Comparison of ENCODE assay signal across 9 mouse cellular contexts in the genomic region with DNA sequence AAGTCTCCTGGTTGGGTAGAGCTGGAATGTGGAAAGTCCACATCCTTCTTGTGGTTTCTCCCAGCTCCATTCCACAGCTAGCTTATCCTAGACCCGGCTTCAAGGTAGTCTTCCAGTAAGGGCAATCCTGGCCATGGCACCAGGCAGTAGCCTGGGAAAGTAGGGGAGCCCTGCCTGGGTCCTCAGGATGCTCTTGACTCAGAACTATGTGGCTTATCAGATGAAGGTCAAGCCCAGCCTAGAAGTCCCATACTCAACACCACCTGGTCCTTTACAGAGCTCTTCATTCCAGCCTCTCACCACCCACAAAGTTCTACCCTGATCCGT. TPM values are rescaled to one million over a fixed set of nuclear protein-coding genes. Genes with fewer than 3 reads are reported as not detected.
A peak's percentile ranks its signal among the peaks of the same experiment; 100 is the strongest.
DNase-seq lines count a peak whose midpoint lies in the region; ATAC-seq and TF ChIP-seq lines count a peak whose summit lies in the region.
"Had no signal": no experiment of that assay in that cellular context is flagged by ENCODE, and none has a peak within 500 bp of the region (broad histone marks: within the 10 kb centered on the region; RNA-seq: fewer than 3 reads in every experiment).

No protein-coding gene starts in this region.

- WGBS in heart, embryonic 10.5 days, result 29% methylated on average over 2 of the region's 2 CpGs
- WGBS in thymus, adult 2 months, result 29% methylated on average over 2 of the region's 2 CpGs
- WGBS in limb, embryonic 15.5 days, result 28% methylated on average over 2 of the region's 2 CpGs

- TF ChIP-seq CTCF in thymus, adult 2 months (IDR thresholded peaks at IDR 0.05; ENCODE audit: borderline replicate concordance, control insufficient read depth, extremely low read depth, insufficient read depth, low read length, poor library complexity), result 0 out of 2 replicates have a peak, but pooled peaks have one; percentile 5

- H3K4me3 ChIP-seq in heart, embryonic 10.5 days, result peak overlapping the region; percentile 76
- H3K4me3 ChIP-seq in thymus, adult 2 months (ENCODE audit: control insufficient read depth, insufficient read depth, low read length), result peak overlapping the region; percentile 6
- peak overlapping the region; percentile 63 for H3K4me3 ChIP-seq in limb, embryonic 15.5 days

- DNase-seq in heart, embryonic 10.5 days (ENCODE audit: low spot score), result no peak
- no peak for DNase-seq in heart, postnatal 14 days
- no peak for DNase-seq in thymus, adult 2 months
- DNase-seq in thymus, postnatal 0 days (ENCODE audit: low spot score), result no peak
- no peak for DNase-seq in adrenal gland, postnatal 36 days
- DNase-seq in right cerebral cortex, postnatal 36 days (ENCODE audit: low spot score in 2 of 2), result no peak
- no peak for DNase-seq in cerebellum, adult 9-10 months
- DNase-seq: cerebellum, adult 2 months had no signal

- H3K4me1 ChIP-seq in heart, embryonic 10.5 days, result peaks cover 36% of the 10 kb centered on the region
- peaks cover 45% of the 10 kb centered on the region for H3K4me1 ChIP-seq in thymus, adult 2 months (replicated peaks; ENCODE audit: control insufficient read depth, insufficient read depth, low read length)
- peaks cover 18% of the 10 kb centered on the region; the same call in 1 of the 2 replicates for H3K4me1 ChIP-seq in limb, embryonic 15.5 days

- no peak overlapping the region for H3K9ac ChIP-seq in limb, embryonic 15.5 days

- H3K9me3 ChIP-seq in heart, embryonic 10.5 days, result no peaks in the 10 kb centered on the region
- no peaks in the 10 kb centered on the region for H3K9me3 ChIP-seq in limb, embryonic 15.5 days

- H3K27ac ChIP-seq in heart, embryonic 10.5 days, result no peak overlapping the region
- H3K27ac ChIP-seq in thymus, adult 2 months (ENCODE audit: control insufficient read depth, insufficient read depth, low read length), result no peak overlapping the region
- H3K27ac ChIP-seq in limb, embryonic 15.5 days, result no peak overlapping the region

- no peak for TF ChIP-seq POLR2A in thymus, adult 2 months (IDR thresholded peaks at IDR 0.05; ENCODE audit: control insufficient read depth, extremely low read depth, insufficient read depth, low read length, poor library complexity)

- H3K4me2 ChIP-seq in limb, embryonic 15.5 days, result no peak overlapping the region

- peaks cover 15% of the 10 kb centered on the region for H3K27me3 ChIP-seq in heart, embryonic 10.5 days (ENCODE audit: insufficient read depth, poor library complexity, severe bottlenecking)
- no peaks in the 10 kb centered on the region for H3K27me3 ChIP-seq in thymus, adult 2 months (ENCODE audit: control insufficient read depth, insufficient read depth, low read length)
- H3K27me3 ChIP-seq in limb, embryonic 15.5 days, result no peaks in the 10 kb centered on the region

- ATAC-seq in limb, embryonic 15.5 days (ENCODE audit: insufficient number of reproducible peaks, low FRiP score, low TSS enrichment, low read depth), result no peak

- H3K36me3 ChIP-seq in heart, embryonic 10.5 days, result no peaks in the 10 kb centered on the region
- no peaks in the 10 kb centered on the region for H3K36me3 ChIP-seq in thymus, adult 2 months (ENCODE audit: control insufficient read depth, insufficient read depth, low read length)
- no peaks in the 10 kb centered on the region for H3K36me3 ChIP-seq in limb, embryonic 15.5 days

- intact Hi-C loops in heart, postnatal 14 days (cut with DNase I), result no loop called here

RNA-seq across cellular contexts. Expression of gene Bid, which starts 1.0 kb away (rescaled TPM):
- 12.7 and 16.5 TPM in 2 replicates for polyA plus RNA-seq in heart, embryonic 10.5 days (2016; fragmentation: Nextera tagmentation; extraction: Ambion mirVana)
- 1 to 10 TPM; 1.6 to 2.1 TPM for total RNA-seq in heart, postnatal 14 days (2021)
- 36.5 and 43.1 TPM in 2 replicates for polyA plus RNA-seq in thymus, adult 2 months (2012; rRNA removed)
- polyA plus RNA-seq in thymus, postnatal 0 days (2015; fragmentation: Nextera tagmentation; extraction: Ambion mirVana), result 72.6 and 78.5 TPM in 2 replicates
- 16.4 and 17.0 TPM in 2 replicates for polyA plus RNA-seq in limb, embryonic 15.5 days (2015; fragmentation: Nextera tagmentation; extraction: Ambion mirVana)
- 1 to 10 TPM; 4.5 to 5.9 TPM for total RNA-seq in adrenal gland, postnatal 36 days (2021)

Comparison
In these comparisons a context has a peak if more than half of its experiments do, and no peak if none do; other contexts are left out.
1. H3K4me3 ChIP-seq: peak in every context shown above with its lines; median percentile 76 in heart, embryonic 10.5 days; 63 in limb, embryonic 15.5 days; 6 in thymus, adult 2 months.